Mouse (Mus musculus) megakaryocyte-erythroid progenitor cell, adult 5-6 weeks (primary cell): ENCODE data around the gene Tnnt3. TPM values are rescaled to one million over a fixed set of nuclear protein-coding genes. Genes with fewer than 3 reads are reported as not detected.

Source experiments
- ATAC-seq: replicated peaks from 2 replicates; pipeline ENCODE4 v1.8.0; 2016; ENCODE audit warnings: mild to moderate bottlenecking, inconsistent platforms; ENCODE audit not compliant: severe bottlenecking, poor library complexity, low FRiP score, low TSS enrichment
- total RNA-seq, 2 experiments: library from RNA; stranded (forward) in 1 of 2; stranded (reverse) in 1 of 2; fragments of 200-1000, 215-1000 nt in 1 of 2; fragments of >200 nt in 1 of 2; fragmentation: Nextera tagmentation in 1 of 2; gene quantifications; 2 replicates each; pipeline ENCODE4 v1.2.3; 2014 to 2017

Tnnt3 gene
- total RNA-seq, 2 experiments from 2014 or later, result not detected

DNA sequence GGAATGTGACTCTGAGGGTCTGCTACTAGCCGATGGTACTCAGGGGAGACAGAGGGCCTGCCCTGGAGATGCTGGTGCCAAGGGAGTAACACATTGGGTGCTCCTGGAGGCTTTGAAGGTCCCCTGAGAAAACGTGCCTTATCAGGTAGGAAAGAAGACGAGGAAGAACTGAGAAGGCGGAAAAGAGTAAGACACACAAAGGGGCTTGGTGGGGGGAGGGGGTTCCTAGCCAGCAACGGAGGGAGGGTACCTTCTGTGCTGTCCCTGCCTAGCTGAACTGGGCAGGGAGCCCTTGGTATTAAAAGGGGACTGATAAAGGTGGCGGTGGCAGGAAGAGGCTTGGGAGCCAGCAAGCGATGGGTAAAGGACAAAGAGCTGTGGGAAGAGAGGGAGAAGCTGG is 23.0 kb upstream of the Tnnt3 start:
- no peak for ATAC-seq

DNA sequence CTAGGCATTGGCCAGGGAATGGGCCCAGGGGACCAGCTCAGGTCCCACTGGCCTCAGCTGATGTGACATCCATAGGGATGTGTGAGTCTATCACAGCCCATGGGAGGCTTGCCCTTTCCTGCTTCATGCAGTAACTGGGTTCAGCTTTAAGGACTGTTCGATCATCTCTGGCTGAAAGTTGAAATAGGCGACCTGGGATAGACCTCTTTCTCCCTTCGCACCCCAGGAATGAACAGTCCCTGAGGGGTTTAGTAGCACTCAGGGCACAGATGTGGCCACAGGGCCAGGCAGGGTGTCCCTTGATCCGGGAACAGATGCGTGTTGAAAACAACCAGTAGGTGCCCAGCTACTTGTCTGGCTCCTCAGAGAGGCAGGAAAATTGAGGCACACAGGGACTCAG is 22.4 kb upstream of the Tnnt3 start:
- ATAC-seq, result no peak

DNA sequence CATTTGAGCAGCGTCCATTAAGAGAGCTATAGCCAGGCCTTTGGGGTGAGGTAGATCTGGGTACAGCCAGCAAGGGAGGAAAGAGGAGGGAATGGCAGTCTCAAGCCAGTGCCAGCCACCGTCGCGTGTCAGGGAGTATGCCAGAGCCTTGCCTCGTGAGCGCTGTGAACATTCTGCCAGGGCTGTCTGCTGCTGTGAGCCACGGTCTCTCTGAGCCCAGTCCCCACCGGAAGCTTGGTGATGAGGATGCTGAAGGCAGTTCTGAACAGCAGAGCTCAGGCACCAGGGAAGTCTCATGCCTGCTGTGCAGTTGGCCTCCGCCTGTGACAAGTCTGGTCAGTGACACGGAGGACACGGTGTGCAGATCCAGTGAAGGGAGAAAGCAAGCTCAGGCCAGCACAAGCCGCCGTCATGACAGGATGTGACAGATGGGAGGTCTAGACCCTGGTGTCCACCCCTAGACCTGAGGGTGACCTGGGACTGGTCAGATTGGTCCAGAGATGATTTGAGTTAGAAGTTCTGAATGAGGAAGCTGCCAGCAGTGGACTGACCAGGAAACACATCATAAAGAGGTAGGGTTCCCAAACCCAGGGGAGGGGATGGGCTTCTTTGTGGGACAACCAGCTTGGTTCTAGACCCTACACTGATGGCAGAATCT is 21.7 kb upstream of the Tnnt3 start:
- ATAC-seq, result no peak

DNA sequence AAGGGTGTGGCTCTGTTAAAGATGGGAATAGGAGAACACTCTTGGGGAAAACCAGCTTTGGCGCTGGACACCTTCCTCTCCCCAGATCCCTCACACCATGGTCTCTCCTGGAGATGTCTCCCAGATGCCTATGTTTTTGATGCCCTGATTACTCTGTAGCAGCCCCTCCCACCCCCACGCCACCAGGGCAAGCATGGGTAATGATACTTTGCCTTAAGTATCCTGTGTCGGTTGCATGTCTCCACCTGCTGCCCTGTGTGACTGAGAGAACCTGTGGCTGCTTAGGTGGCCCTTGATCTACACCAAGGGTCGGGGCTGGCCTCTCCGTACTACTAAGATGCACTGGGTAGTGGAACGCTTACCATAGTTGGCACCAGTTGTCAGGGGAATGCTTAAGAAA is 20.6 kb upstream of the Tnnt3 start:
- ATAC-seq, result no peak

DNA sequence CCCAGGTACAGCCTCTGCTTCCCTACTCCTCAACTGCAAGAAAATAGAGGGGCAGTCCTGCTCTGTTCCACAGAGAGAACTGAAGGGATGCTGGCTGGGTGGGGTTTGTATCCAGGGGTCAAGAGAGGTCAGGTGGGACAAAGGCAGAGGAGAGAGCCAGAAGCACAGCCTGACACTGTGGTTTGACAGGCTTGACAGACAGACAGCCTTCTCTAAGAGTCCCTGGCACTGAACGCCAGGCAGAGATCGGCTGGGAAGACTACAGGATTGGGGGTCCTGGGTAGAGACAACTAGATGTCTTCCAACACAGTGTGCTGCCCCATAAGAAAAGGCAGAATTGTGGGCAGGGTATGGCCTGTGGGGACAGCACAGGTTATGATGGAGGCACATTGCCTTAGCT is 20.1 kb upstream of the Tnnt3 start:
- ATAC-seq, result no peak

DNA sequence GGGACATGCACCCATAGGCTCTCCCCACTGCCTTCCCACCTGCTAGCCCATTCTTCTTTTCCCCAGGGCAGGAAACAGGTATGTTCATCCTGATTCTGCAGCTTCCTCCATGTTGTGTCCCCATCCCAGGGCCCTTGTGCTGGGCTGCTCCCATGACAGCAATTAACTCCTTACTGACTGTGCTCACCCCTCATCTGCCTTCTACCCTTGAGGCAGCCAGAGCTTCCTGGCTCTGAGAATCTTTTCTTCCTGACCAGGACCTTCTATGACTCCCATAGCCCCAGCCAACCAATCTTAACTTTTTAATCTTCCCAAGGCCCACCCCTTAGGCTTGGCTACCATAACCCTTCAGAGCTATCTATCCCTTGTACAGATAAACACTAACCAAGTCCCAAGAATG is 19.3 kb upstream of the Tnnt3 start:
- no peak for ATAC-seq

DNA sequence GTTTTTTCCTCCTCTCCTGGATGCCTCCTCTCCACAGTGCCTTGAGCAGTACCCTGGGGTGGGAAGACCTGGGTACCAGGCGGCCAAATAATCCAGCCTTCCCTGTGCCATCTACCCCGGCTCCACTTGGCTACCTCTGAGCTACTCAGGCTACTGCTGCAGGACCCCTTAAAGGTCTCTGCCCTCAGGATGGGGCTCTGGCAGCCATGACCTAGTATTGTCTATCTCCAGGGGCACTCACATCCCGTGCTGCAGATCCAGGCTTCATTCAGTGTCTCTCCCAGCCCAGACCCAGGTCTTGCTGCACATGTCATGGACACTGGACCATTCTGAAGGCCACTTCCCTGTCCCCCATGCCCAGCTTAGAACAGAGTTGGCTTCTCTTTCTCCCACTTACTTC is 18.8 kb upstream of the Tnnt3 start:
- no peak for ATAC-seq

DNA sequence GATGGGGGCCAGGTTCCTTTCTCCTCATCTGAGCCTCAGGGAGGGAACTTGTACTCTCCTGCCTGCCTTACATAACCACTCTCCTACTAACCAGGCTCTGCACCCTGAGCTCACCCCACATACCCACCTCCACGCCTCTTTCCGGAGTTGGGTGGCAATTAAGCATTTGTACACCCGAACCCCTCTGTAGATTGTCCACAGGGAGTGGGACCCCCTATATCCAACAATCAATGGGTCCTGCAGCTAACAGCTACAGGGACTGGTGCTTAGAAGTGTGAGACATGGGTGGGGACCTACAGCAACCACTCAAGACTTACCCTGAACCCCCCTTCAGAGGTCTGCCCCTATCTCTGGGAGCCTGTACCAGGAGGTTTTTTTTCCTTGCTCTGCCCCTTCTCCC is 18.0 kb upstream of the Tnnt3 start:
- ATAC-seq, result no peak

DNA sequence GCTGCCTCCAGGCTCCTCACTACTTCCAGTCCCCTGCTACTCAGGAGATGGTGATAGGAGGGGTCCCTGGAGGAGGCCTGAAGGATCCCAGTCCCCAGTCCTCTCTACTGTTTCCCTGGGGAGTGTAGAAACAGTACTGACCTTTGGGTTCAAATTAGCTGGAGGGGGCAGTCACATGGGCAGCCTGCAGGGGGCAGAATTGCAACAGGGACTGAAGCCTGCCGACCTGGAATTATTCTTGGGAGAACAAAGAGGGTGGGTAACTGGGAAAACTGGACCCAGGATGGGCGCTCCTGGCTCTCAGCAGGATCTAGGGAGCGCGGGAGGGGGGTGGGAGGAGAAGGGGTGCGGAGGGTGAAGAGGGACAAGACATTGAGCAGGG is 17.5 kb upstream of the Tnnt3 start:
- 0 out of 2 replicates have a peak, but pooled peaks have one; percentile 34 for ATAC-seq

DNA sequence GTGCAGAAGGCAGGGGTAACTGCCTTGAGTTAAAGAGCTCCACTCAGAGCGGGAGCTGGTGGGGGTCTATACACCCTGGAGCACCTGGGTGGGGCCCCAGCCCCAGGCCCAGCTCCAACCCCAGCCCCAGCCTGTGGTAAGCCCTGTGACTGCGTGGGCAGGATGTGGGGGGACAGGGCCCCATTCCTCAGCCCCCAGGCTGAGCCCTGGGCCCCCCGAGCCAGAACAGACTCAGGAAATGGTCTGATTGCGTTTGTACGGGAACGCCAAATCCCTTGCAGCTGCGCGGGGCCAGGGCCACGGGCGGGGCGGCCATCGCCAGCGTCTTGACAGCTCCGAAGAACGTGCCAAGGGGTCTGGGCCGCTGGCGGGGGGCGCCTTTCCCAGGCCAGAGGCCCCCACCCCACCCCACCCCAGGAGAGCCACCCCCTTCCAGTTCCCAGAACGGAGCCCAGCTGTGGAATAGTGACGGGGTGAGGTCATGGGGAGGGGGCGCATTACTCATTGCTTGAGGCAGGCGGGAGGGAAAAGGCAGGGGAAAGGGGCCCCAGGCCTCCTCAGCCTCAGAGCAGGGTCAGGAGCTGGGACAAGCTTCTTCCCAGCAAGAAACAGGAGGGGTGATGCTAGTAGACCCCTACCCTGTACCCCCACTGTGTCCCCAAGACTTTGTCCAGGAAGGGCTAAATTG is 16.9 kb upstream of the Tnnt3 start:
- no peak for ATAC-seq

DNA sequence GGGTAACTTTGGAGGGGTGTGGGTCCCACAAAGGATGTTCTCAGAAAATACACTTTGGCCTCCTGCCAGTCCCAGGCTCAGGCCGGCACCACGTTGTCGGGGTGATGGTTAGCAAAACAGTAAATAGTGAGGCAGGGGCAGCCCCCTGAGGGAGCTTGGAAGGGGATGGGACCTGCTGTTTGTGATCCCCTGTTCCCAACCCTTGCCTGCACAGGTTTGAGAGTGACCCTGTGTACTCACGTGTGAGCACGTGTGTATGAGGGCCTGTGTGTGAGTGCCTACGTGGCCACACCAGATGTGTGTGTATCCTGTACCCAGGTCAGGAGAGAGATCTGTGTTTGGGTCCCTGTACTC is 16.4 kb upstream of the Tnnt3 start:
- no peak for ATAC-seq

DNA sequence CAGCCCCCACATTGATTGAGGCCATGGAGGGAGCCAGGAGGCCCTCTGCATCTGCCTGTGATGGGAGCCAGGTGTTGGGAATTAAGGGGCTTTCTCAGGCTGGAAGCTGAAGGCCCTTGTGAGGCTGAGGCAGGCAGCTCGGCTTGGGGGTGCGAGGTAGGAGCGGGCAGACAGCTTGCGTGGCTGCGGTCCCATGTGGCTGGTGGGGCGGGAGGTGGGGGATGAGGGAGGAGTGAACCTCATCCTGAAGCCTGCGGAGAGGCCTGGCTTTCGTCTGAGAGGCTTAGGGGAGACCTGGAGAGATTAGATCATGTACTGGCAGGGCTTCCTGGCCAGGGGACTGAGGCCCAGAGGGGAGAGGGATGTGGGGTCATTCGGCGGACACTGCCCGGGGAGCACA is 15.5 kb upstream of the Tnnt3 start:
- ATAC-seq, result no peak

DNA sequence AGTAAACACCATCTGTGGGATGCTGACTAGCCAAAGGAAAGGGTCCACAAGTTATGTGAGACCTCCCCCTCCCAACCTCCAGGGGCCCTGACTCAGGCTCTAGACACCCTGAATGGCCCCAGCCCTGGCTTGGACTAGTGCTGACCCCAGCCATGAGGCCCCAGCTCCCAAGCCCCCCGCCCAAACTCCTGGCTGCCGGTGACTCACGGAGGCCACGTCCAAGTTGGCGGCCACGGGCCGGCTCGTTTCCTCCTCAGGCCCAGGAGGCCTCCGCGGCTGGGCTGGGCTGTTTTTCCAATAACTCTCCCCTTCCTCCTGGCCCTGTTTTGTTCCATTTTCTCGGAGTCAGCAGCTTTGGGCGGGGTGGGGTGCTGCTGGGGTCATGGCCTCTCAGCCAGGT is 13.9 kb upstream of the Tnnt3 start:
- ATAC-seq, result no peak

DNA sequence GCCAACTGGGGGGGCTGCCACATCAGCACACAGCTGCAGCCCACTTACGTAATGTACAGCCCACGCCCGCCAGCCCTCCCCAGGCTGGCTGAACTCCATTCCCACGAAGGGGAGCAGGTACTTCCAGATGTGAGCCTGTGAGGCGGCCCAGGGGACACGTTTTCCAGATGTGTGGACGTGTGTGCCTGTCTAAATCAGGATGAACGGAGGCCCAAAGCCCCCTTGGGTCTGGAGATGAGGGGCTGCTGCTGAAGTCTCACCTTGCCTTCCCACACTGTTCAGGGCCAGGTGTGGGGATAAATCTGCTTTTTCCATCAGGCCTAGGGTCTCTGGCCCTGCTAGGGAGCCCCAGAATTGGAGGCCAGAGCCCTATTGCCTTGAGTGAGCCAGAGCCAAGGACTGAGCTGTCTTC is 11.9 kb upstream of the Tnnt3 start:
- ATAC-seq, result no peak

DNA sequence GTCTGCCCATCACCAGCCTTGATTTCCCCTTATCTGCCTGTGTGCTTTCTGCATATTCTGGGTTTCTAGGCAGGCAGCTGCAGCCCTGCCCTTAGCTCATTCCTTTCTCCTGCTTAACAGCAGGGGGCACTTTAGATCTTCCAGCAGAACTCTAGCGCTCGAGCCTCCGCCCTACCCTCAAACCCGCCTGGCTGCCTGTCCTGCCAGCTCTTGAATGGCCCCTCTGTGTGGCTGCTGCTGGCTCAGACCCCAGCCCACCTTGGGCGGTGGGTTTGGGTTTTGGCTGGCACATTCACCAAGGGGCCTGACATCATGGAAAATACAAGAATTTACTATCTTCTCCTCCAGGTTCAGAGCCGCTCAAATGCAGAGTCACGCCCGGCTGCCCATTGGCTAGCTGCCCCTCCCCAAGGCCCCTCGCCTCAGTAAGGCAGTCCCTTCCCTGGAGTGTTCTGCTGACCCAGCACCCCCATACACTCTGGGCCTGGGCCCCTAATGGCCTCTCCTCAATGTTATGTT is 11.2 kb upstream of the Tnnt3 start:
- 0 out of 2 replicates have a peak, but pooled peaks have one; percentile 17 for ATAC-seq

DNA sequence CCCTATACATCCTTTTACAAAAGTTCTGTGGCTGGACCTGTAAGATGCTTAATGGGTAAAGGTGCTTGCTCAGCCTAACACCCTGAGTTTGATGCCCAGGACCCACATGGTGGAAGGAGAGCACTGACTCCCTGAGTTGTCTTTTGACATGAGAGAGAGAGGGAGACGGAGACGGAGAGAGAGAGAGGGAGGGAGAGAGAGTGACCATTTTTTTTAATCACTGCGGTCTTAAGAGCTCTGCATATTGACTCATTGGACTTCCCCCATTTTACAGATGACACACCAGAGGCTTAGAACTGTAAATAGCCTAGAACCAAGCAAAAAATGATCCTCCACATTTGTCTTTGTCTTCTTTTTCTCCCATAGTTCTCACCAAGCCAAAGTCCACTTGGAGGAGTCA is 10.6 kb upstream of the Tnnt3 start:
- no peak for ATAC-seq

DNA sequence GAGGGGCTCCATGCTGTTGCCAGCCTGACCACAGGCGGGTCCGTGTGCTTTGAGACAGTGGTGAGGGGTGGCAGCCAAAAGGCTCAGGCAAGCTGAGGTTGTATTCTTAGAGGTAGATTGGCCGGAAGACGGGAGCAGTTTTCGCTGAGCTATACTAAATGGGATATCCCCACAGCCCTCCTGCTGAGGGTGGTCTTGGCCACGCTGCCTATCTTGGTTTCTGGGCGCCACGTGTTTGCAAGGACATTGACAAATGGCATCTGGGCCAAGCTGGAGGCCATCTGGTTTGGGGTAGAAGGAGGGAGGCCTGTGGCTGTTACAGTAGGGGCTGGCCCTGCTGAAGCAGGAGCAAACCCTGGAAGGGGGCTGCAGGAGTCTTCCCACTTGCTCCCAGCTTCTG is 5.1 kb upstream of the Tnnt3 start:
- ATAC-seq, result no peak

DNA sequence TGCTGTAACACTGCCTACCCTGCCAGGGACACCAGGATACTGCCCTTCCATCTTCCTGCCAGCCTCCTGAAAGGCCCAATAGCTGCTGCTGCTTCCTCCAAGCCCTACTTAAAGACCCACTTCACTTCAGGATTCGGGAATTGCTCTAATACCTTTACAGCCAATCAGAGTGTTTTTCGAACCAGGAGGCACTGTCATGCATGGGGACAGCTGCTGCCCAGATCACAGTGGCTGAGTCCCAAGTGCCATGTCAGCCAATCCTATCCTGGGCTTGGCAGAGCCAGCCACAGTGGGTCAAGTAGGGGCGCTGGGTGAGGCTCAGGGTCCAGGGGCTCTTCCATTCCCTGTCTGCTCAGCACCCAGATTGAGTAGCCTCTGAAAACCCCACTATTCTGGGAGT is 2.5 kb upstream of the Tnnt3 start:
- ATAC-seq, result no peak

DNA sequence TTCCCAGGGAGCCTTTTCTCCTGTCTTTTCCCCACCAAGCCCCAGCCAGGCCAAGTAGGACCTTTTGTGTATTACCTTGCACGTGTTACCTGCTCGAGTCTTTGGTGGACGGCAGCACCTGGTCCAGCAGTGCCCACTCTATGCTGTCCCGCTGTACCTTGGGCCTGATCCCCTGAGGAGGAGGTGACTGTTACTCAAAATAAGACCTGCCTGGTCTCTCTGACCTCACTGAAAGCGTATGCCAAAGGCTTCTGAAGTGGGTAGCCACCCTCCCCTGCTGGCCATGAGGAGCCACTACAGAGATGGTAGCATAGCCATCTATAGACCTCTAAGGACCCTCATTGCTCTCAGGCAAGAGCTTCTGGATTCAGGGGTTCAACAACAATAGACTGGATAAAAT is 1.8 kb upstream of the Tnnt3 start:
- peak; percentile 49; the same call in 1 of the 2 replicates for ATAC-seq

DNA sequence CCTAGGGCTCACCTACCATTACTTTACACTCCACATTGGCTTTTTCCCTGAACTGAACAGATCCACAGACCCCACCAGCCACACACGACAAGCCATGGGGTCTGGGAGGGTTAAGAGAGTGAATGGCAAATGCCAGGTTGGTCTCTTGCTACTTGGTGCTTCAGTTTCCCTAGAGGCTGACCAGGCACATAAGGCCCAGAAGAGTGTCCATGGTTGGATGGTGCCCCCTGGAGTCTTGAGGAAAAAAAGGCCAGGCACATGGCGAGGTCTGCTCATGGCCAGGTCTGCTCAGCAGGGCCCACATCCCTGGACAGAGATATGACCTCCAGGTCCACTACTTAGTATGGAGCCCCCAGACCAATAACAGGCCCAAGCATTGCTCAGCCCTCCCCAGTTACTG is 861 bp upstream of the Tnnt3 start:
- no peak for ATAC-seq

DNA sequence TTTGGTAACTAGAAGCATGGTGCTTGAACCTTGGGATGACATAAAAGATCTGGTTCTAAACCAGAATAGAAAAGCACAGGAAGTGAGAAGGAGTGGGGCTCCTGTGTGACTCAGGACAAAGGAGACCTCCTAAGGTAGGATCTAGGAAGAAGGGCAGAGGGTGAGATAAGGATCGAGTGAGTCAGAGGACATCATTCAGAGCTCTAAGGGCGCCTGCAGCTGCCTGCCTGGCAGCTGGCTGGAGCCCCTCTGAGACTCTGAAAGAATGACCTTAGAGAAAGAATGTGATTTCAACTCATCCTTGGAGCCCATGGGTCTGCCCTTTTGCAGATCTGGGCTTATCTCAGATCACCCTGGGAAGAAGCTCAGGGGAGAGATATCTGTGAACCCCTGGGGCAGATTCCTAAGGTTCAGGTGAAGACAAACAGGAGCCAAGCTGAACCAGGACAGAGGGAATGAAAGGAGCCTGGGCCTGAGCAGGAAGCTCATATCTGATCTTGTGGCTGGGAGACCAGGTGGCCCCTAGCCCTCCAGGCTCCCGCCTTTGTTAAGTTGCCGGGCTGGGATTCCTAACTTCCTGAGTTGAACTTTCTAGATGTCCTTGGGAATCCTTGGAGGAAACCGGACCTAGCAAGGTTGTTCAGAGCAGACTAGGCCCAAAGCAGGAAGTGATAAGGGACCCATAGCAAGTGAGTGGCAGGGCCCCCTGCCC is 530 bp downstream of the Tnnt3 start:
- no peak for ATAC-seq
